Mouse (Mus musculus): ENCODE data around the gene Prkaa1. TPM values are rescaled to one million over a fixed set of nuclear protein-coding genes. Genes with fewer than 3 reads are reported as not detected.
"Not testable (repeated sequence)": the region's sequence is repeated elsewhere in the genome, so short reads cannot be mapped to it uniquely, and the experiment has no call there.

Gene Prkaa1
- polyA plus RNA-seq, 1 experiment from 2014 or later, result 11.3 TPM

GRCm38 (mm10) chr15:5188029-5188428 lies 44.4 kb downstream of the Prkaa1 start:
- Histone ChIP-seq H3K27me3 (no peaks in the 10 kb centered on the region), H3K4me1 (peaks cover 20% of the 10 kb centered on the region), H3K36me3 (ENCODE audit: poor library complexity, severe bottlenecking) (peaks cover 23% of the 10 kb centered on the region), H3K9ac (no peak overlapping the region), H3K4me3 (no peak overlapping the region), H3K9me3 (replicated peaks) (no peaks in the 10 kb centered on the region), H3K4me2 (no peak overlapping the region), H3K27ac (no peak overlapping the region)
- 97% methylated on average over 1 of the region's 1 CpGs for WGBS
- no peak for ATAC-seq

GRCm38 (mm10) chr15:5189504-5190093 lies 45.9 kb downstream of the Prkaa1 start:
- peaks cover 23% of the 10 kb centered on the region for H3K36me3 ChIP-seq (ENCODE audit: poor library complexity, severe bottlenecking)
- H3K27me3 ChIP-seq, result no peaks in the 10 kb centered on the region
- WGBS, result 72% methylated on average over 10 of the region's 10 CpGs
- no peak overlapping the region for H3K4me2 ChIP-seq
- H3K4me1 ChIP-seq, result peaks cover 15% of the 10 kb centered on the region
- no peak overlapping the region for H3K27ac ChIP-seq
- no peak overlapping the region for H3K9ac ChIP-seq
- H3K4me3 ChIP-seq, result no peak overlapping the region
- no peaks in the 10 kb centered on the region for H3K9me3 ChIP-seq (replicated peaks)
- no peak for ATAC-seq

GRCm38 (mm10) chr15:5193833-5194232 lies 50.2 kb downstream of the Prkaa1 start:
- Histone ChIP-seq H3K27ac (no peak overlapping the region), H3K4me3 (no peak overlapping the region), H3K27me3 (no peaks in the 10 kb centered on the region), H3K36me3 (ENCODE audit: poor library complexity, severe bottlenecking) (peaks cover 23% of the 10 kb centered on the region), H3K9ac (no peak overlapping the region), H3K9me3 (replicated peaks) (no peaks in the 10 kb centered on the region), H3K4me2 (no peak overlapping the region), H3K4me1 (no peaks in the 10 kb centered on the region)
- 89% methylated on average over 3 of the region's 3 CpGs for WGBS
- ATAC-seq, result no peak

- Histone ChIP-seq H3K4me1 (no peaks in the 10 kb centered on the region), H3K9me3 (replicated peaks) (no peaks in the 10 kb centered on the region), H3K4me2 (no peak overlapping the region), H3K27ac (no peak overlapping the region), H3K9ac (no peak overlapping the region), H3K4me3 (no peak overlapping the region), H3K36me3 (ENCODE audit: poor library complexity, severe bottlenecking) (peaks cover 23% of the 10 kb centered on the region), H3K27me3 (no peaks in the 10 kb centered on the region)
- no peak for ATAC-seq
- WGBS, result 91% methylated on average over 6 of the region's 6 CpGs
Observed at GRCm38 (mm10) chr15:5194446-5194845, 50.8 kb downstream of the Prkaa1 start.

GRCm38 (mm10) chr15:5194931-5195330 lies 51.3 kb downstream of the Prkaa1 start:
- no peaks in the 10 kb centered on the region for H3K4me1 ChIP-seq
- no peak overlapping the region for H3K4me3 ChIP-seq
- no peak overlapping the region for H3K27ac ChIP-seq
- H3K9ac ChIP-seq, result no peak overlapping the region
- ATAC-seq, result no peak
- WGBS, result 89% methylated on average over 9 of the region's 9 CpGs
- H3K9me3 ChIP-seq (replicated peaks), result no peaks in the 10 kb centered on the region
- H3K27me3 ChIP-seq, result no peaks in the 10 kb centered on the region
- H3K36me3 ChIP-seq (ENCODE audit: poor library complexity, severe bottlenecking), result peaks cover 22% of the 10 kb centered on the region
- no peak overlapping the region for H3K4me2 ChIP-seq

- peaks cover 16% of the 10 kb centered on the region for H3K36me3 ChIP-seq (ENCODE audit: poor library complexity, severe bottlenecking)
- H3K4me3 ChIP-seq, result no peak overlapping the region
- H3K27ac ChIP-seq, result no peak overlapping the region
- no peaks in the 10 kb centered on the region for H3K4me1 ChIP-seq
- H3K9me3 ChIP-seq (replicated peaks), result no peaks in the 10 kb centered on the region
- H3K27me3 ChIP-seq, result no peaks in the 10 kb centered on the region
- ATAC-seq, result no peak
- H3K9ac ChIP-seq, result no peak overlapping the region
- 68% methylated on average over 4 of the region's 4 CpGs for WGBS
- no peak overlapping the region for H3K4me2 ChIP-seq
Observed at GRCm38 (mm10) chr15:5195987-5196514, 52.4 kb downstream of the Prkaa1 start.

- Histone ChIP-seq H3K9ac (no peak overlapping the region), H3K4me2 (no peak overlapping the region), H3K27me3 (no peaks in the 10 kb centered on the region), H3K9me3 (replicated peaks) (no peaks in the 10 kb centered on the region), H3K4me1 (no peaks in the 10 kb centered on the region), H3K4me3 (no peak overlapping the region), H3K27ac (no peak overlapping the region), H3K36me3 (ENCODE audit: poor library complexity, severe bottlenecking) (peaks cover 12% of the 10 kb centered on the region)
- no peak for ATAC-seq
- 88% methylated on average over 4 of the region's 4 CpGs for WGBS
Observed at GRCm38 (mm10) chr15:5196691-5197090, 53.0 kb downstream of the Prkaa1 start.

GRCm38 (mm10) chr15:5205222-5205621 lies 61.6 kb downstream of the Prkaa1 start:
- Histone ChIP-seq H3K9ac (no peak overlapping the region), H3K27ac (no peak overlapping the region), H3K4me1 (no peaks in the 10 kb centered on the region), H3K9me3 (replicated peaks) (no peaks in the 10 kb centered on the region; the same call in 1 of the 2 replicates), H3K4me2 (no peak overlapping the region), H3K36me3 (ENCODE audit: poor library complexity, severe bottlenecking) (peaks cover 2% of the 10 kb centered on the region; the same call in 1 of the 2 replicates), H3K4me3 (no peak overlapping the region), H3K27me3 (no peaks in the 10 kb centered on the region)
- no peak for ATAC-seq
- 93% methylated on average over 9 of the region's 9 CpGs for WGBS

GRCm38 (mm10) chr15:5209116-5209515 lies 65.5 kb downstream of the Prkaa1 start:
- Histone ChIP-seq H3K4me3 (no peak overlapping the region), H3K27me3 (no peaks in the 10 kb centered on the region), H3K9ac (no peak overlapping the region), H3K4me1 (no peaks in the 10 kb centered on the region), H3K36me3 (ENCODE audit: poor library complexity, severe bottlenecking) (peaks cover 13% of the 10 kb centered on the region; the same call in 1 of the 2 replicates), H3K9me3 (replicated peaks) (no peaks in the 10 kb centered on the region), H3K27ac (no peak overlapping the region), H3K4me2 (no peak overlapping the region)
- ATAC-seq, result no peak
- 95% methylated on average over 3 of the region's 3 CpGs for WGBS

GRCm38 (mm10) chr15:5220491-5220890 lies 76.8 kb downstream of the Prkaa1 start:
- peaks cover 3% of the 10 kb centered on the region; the same call in 1 of the 2 replicates for H3K36me3 ChIP-seq (ENCODE audit: poor library complexity, severe bottlenecking)
- WGBS, result 94% methylated on average over 6 of the region's 6 CpGs
- no peak for ATAC-seq
- H3K9ac ChIP-seq, result no peak overlapping the region
- no peak overlapping the region for H3K27ac ChIP-seq
- no peaks in the 10 kb centered on the region for H3K4me1 ChIP-seq
- no peak overlapping the region for H3K4me3 ChIP-seq
- no peak overlapping the region for H3K4me2 ChIP-seq
- no peaks in the 10 kb centered on the region for H3K9me3 ChIP-seq (replicated peaks)
- no peaks in the 10 kb centered on the region for H3K27me3 ChIP-seq

GRCm38 (mm10) chr15:5230746-5231145 lies 87.1 kb downstream of the Prkaa1 start:
- H3K9me3 ChIP-seq (replicated peaks); H3K36me3 ChIP-seq (ENCODE audit: poor library complexity, severe bottlenecking); H3K27me3 ChIP-seq; H3K4me2 ChIP-seq; H3K27ac ChIP-seq; H3K4me3 ChIP-seq; H3K9ac ChIP-seq; H3K4me1 ChIP-seq; ATAC-seq: not testable (repeated sequence)
- 89% methylated on average over 10 of the region's 10 CpGs for WGBS
